Mouse (Mus musculus) E14TG2a.4 (cell line): ENCODE data around the gene Cwc27.

Experiments used
- CTCF ChIP-seq: conservative IDR thresholded peaks from 2 replicates; pipeline ENCODE4 v1.5.1; 2014; ENCODE audit warnings: low read length
- NANOG ChIP-seq: IDR thresholded peaks from 2 replicates; pipeline ENCODE4 v1.6.1; 2014; ENCODE audit warnings: borderline replicate concordance, low read length, mixed read lengths

DNA sequence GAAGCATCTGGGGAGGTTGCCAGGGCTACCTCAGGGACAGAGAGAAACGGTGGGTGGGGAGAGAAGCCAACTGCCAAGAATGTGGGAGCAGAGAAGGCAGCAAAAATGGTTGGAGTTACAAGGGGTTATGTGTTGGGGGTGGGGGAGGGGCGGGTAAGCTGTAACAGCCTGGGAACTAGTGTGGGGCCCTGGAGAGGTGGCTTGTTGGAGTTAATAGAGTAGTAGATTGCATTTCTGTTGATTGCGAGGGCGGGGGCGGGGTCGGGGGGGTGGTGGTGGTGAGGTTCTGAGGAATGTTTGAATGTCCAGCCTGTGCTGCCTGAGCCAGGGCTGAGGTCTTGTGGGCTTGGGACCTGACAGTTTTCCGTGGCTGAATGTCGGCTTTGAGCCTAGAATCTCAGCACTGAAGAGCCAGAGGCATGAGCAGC lies 5.5 kb upstream of the Cwc27 start:
- TF ChIP-seq CTCF (no peak), NANOG (no peak)
